Comparison of ENCODE assay signal across 28 mouse cellular contexts in genomic region chr15:11075726-11076361, GRCm38 (mm10). TPM values are rescaled to one million over a fixed set of nuclear protein-coding genes. Genes with fewer than 3 reads are reported as not detected.
"Had no signal": no experiment of that assay in that cellular context is flagged by ENCODE, and none has a peak within 500 bp of the region (broad histone marks: within the 10 kb centered on the region; RNA-seq: fewer than 3 reads in every experiment).

No protein-coding gene starts in this region.

- ATAC-seq: hindbrain, postnatal 0 days; intestine, embryonic 16.5 days; liver, embryonic 12.5 days had no signal

- H3K27ac ChIP-seq: heart, adult 2 months; heart, embryonic 13.5 days; heart, embryonic 15.5 days; hindbrain, embryonic 13.5 days; hindbrain, embryonic 15.5 days; hindbrain, postnatal 0 days; kidney, embryonic 15.5 days; kidney, postnatal 0 days; limb, embryonic 13.5 days; liver, embryonic 12.5 days; liver, embryonic 14.5 days had no signal

- H3K4me3 ChIP-seq: heart, adult 2 months; heart, embryonic 13.5 days; heart, embryonic 15.5 days; hindbrain, embryonic 13.5 days; hindbrain, embryonic 15.5 days; kidney, embryonic 15.5 days; limb, embryonic 13.5 days; liver, embryonic 12.5 days had no signal

- H3K4me1 ChIP-seq: heart, embryonic 13.5 days; heart, embryonic 15.5 days; hindbrain, embryonic 15.5 days; kidney, embryonic 15.5 days; liver, embryonic 12.5 days had no signal

- H3K9ac ChIP-seq: heart, embryonic 13.5 days; heart, embryonic 15.5 days; hindbrain, embryonic 13.5 days; hindbrain, embryonic 15.5 days; kidney, embryonic 15.5 days; limb, embryonic 13.5 days; liver, embryonic 12.5 days; liver, embryonic 14.5 days had no signal

- H3K36me3 ChIP-seq: heart, embryonic 13.5 days; heart, embryonic 15.5 days; hindbrain, embryonic 13.5 days; hindbrain, embryonic 15.5 days; kidney, embryonic 15.5 days; liver, embryonic 12.5 days had no signal

- DNase-seq: gastrocnemius, postnatal 14 days; gastrocnemius, postnatal 36 days; heart, adult 11 months; heart, adult 2 months; heart, postnatal 14 days; heart, postnatal 36 days; kidney, adult 11 months; kidney, adult 2 months; kidney, adult 9 months; kidney, postnatal 14 days; kidney, postnatal 36 days; layer of hippocampus, adult 9-11 months; layer of hippocampus, postnatal 36 days had no signal

- H3K4me2 ChIP-seq: heart, embryonic 11.5 days; heart, embryonic 13.5 days; heart, embryonic 15.5 days; hindbrain, embryonic 13.5 days; hindbrain, embryonic 15.5 days; kidney, embryonic 15.5 days; limb, embryonic 13.5 days; liver, embryonic 12.5 days had no signal

- H3K27me3 ChIP-seq: heart, embryonic 13.5 days; heart, embryonic 15.5 days; hindbrain, embryonic 13.5 days; hindbrain, embryonic 15.5 days; kidney, embryonic 15.5 days; limb, embryonic 13.5 days; liver, embryonic 12.5 days had no signal

- H3K9me3 ChIP-seq: heart, embryonic 13.5 days; heart, embryonic 15.5 days; hindbrain, embryonic 13.5 days; hindbrain, embryonic 15.5 days; kidney, embryonic 15.5 days; limb, embryonic 13.5 days; liver, embryonic 12.5 days had no signal

RNA-seq across cellular contexts. Expression of gene Rxfp3, which starts 38.1 kb away (rescaled TPM):
- polyA plus RNA-seq: heart, embryonic 11.5 days; intestine, embryonic 14.5 days; intestine, embryonic 16.5 days; kidney, adult 2 months; large intestine, adult 2 months; liver, adult 2 months; liver, embryonic 14.5 days had no signal
